Mouse (Mus musculus) myocyte (in vitro differentiated cells): ENCODE results near the gene Slc6a17.

Experiments used
- CEBPB ChIP-seq: IDR thresholded peaks from 2 replicates; pipeline ENCODE4 v1.6.1; 2011; ENCODE audit warnings: mild to moderate bottlenecking, moderate library complexity; ENCODE audit not compliant: poor library complexity, insufficient read depth, severe bottlenecking
- MAX ChIP-seq: IDR thresholded peaks from one replicate; pipeline ENCODE4 v1.6.1; 2011; ENCODE audit warnings: low read depth, mild to moderate bottlenecking, control low read depth
- POLR2A ChIP-seq: IDR thresholded peaks from one replicate; pipeline ENCODE4 v1.6.1; 2011; ENCODE audit warnings: low read depth, mild to moderate bottlenecking, control low read depth, moderate library complexity; ENCODE audit not compliant: insufficient read length
- POLR2AphosphoS2 ChIP-seq: IDR thresholded peaks from one replicate; pipeline ENCODE4 v1.6.1; 2011; ENCODE audit warnings: low read depth, control low read depth; ENCODE audit not compliant: insufficient read length
- TCF12 ChIP-seq: IDR thresholded peaks from one replicate; pipeline ENCODE4 v1.6.1; 2011; ENCODE audit warnings: mild to moderate bottlenecking, control low read depth; ENCODE audit not compliant: poor library complexity, insufficient read depth, severe bottlenecking
- TCF3 ChIP-seq: IDR thresholded peaks from one replicate; pipeline ENCODE4 v1.6.1; 2011; ENCODE audit warnings: low read depth, control low read depth; ENCODE audit not compliant: insufficient read length

- no peak for TF ChIP-seq MAX
- TF ChIP-seq POLR2AphosphoS2, result no peak
- TF ChIP-seq POLR2A, result no peak
- TF ChIP-seq CEBPB, result no peak
- no peak for TF ChIP-seq TCF12
- no peak for TF ChIP-seq TCF3
Observed at GRCm38 (mm10) chr3:107545278-107545677, 27.5 kb upstream of the Slc6a17 start.
